Mouse (Mus musculus): ENCODE data around the gene Gsto2.

The Gsto2 gene

DNA sequence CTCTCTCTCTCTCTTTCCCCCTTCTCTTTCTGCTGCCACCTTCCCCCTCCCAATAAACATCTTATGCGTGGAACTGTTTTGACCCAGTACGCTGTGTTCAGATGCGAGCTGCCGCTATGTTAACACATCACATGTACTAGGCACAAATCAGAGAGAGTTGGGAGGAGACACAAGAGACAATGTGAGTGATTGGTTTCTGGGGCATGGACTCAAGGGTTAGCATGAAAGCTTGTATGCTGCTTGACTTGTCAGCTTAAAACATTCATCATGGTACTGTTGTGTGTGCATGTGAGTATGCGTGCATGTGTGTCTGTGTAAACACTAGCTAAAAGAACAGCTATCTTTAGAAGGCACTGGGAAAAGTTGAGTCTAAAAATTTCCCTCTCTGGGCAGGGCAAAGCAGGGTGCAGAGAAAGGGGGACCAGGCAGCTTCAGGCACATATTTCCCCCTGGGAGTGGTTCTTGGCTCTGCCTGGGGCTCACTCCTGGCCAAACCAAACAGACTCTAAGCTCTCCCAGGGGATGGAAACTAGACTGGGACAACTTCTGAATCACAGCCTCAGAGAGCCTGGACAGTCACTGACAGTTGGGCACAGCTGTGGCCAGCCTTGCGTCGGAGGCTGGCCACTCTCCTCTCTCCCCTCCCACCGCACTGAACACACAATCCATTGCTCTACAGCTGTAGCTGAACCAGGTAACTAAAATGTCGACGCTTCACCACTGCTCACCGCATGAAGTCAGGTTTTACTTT, 26.4 kb downstream of the Gsto2 start:
- no peak for DNase-seq (ENCODE audit: extremely low spot score)

DNA sequence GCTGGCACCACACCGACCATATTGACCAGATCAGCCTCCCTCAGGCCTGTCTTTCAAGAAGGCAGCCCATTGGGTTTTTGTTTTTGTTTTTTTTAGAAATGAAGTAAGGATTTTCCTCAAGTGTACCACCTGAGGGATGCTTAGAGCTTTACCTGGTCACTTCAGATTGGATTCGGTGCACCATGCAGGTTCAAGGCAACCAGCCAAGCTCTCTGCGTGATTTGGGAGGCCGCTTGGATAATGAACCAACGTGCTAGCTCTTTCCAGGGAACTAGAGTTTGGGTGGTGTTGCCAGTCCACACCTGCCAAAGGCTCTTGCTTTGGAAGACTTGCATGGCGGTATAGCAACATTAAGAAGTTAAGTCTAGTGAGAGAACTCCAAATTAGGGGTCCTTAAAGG, 27.8 kb downstream of the Gsto2 start:
- no peak for DNase-seq (ENCODE audit: extremely low spot score)

DNA sequence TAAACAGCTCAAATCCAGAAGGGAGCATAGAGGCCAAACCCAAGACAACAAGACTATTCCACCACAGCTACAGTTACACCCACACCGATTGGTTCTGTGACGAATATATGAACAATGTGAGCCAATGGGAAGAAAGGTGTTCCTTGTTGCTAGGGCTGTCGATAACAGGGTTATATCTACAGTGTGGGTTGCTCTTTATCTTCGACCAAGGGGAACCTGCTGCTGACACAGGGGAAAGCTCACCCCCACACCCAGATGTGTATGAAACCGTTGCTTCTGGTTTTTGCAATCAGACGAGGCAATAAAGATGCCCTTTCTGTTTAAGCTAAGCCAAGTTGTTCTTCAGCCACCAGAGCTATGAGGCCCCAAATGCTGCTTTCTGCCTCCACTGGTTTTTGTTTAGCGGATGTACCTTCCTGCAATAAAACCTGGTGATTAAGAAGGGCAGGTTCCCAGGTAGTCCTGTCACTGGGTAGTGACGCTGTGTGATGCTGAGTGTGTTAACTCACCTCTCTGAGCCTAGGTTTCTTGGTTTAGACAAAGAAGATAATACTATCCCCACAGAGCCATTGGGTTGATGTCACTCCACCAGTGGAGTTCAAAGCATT, 33.2 kb downstream of the Gsto2 start:
- DNase-seq (ENCODE audit: extremely low spot score) = no peak

DNA sequence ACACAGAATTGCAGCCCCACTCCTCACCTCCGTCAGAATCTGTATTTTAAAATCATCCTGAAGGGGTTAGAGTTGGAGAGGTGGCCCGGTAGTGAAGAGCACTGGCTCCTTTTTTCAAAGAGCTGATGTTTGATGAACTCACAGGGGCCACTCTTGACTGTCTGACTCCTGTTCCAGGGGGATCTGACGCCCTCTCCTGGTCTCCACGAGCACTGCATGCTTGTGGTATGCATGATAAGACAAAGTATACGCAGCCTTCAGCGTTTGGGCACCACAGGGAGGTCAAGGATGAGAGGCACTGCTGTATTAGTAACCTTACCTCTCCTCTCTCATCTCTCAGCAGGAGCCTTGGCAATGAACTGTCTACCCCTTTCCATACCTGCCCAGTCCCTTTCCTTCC, 34.7 kb downstream of the Gsto2 start:
- DNase-seq (ENCODE audit: extremely low spot score) = no peak

DNA sequence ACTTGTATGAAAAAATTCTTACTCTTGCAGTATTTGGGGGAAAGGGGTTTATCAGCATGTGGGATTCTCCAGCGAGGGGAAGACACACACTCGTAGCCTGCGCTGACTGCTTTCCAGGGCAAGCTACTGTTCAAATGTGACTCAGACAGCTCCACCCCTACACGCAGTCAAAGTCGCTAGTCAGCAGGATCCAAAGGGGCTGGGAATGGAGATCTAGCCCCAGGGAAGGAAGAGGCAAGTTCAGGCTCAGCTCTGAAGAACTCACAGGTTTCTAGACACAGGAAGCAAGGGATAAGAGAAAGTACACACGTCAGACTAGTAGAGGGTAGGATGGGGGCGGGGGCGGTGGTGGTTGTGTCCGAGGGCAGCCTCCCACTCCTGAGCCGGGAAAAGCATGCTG, 35.2 kb downstream of the Gsto2 start:
- no peak for DNase-seq (ENCODE audit: extremely low spot score)

DNA sequence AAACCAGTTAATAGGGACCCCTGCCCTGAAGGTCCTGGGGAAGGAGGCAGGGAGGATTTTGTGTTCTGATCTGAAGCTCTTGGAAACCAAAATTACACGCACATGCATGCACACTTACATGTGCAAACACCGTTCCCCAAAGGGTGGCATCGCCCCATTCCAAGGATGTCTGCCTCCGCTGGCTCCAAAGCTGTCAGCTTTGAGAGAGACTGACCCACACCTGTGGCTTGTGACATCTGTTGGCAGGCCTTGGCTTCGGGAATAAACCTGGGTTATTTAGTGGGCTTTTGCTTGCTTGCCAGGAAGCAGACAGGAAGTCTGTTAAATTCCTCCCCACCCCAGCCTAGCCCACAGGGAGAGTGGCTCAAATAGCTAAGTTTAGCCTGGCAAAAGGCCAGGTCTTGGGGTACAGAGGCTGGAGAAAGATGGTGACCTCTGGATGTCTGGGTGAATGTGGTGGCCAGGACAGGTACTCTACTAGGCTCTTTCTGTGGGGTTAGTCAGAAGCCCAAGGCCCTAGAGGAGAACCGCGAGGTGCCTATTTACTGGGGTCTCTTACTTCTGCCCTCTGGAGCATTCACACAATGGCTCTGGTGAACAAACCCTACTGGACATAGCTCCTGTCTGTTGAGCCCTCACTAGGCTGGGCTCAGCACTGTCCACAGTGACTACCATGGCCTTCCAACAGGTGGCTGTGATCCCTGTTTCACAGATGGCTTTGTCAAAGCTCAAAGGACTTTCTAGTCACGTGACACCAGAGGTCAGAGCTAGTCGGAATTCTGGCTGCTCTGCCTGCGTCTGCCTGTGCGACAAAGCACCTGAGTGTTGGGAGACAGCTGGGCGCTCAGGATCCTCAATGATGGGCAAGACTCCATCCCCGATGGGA, 37.2 kb downstream of the Gsto2 start:
- DNase-seq (ENCODE audit: extremely low spot score) = no peak

DNA sequence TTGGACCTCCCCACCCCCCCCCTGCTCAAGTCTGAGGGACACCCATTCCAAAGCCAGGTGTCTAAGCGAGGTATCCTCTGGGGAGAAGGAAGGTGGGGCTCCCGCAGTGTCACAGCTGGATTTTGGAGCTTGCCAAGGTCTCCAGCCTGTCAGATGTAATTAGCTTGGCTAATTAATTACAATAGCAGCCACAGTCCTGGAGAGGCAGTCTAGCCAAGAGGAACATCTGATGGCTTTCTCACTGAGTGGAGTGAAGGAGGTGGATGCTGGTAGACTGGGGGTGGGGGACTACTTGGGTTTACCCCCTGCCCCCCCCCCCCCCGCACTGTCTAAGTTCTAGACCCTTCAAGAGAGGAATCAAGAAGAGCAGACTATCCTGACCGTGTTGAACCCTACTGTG, 38.3 kb downstream of the Gsto2 start:
- DNase-seq (ENCODE audit: extremely low spot score) = no peak

DNA sequence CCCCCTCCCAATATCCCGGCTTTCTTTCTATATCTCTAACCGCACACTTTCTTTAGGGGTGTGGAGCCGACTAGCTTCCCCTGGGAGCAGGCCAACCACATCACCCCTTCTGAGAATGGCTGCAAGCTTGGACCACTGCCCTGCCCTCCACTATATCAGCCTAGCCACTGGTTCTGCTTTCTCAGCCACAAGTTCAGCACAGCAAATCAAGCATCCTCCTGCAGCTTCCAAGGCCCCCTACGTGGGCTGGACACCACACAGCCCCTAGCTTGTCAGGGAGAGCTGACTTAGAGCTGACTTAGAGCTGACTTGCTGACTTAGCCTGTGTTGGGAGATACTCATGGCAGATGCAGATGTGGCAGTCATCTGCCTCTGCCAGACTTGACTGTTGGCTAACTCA, 39.7 kb downstream of the Gsto2 start:
- no peak for DNase-seq (ENCODE audit: extremely low spot score)

DNA sequence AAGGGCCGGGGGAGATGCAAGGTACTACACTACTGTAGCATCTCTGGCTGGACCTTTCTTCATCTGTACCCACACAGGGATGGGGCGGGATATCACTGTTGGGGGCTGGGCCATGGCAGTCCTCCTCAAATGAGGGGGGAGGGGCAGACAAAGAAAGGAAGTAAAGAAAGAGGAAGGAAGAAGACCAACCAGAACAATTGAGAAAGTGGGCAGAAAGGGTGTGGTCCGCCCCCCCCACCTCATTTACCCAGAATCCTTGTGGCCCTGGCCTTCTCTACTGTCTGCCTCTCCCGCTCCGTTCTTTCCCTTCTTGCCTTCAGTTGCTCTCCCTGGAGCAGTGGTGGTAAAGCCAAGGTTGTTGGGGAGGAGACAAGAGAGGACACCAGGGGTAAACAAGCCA, 40.3 kb downstream of the Gsto2 start:
- DNase-seq (ENCODE audit: extremely low spot score) = no peak

DNA sequence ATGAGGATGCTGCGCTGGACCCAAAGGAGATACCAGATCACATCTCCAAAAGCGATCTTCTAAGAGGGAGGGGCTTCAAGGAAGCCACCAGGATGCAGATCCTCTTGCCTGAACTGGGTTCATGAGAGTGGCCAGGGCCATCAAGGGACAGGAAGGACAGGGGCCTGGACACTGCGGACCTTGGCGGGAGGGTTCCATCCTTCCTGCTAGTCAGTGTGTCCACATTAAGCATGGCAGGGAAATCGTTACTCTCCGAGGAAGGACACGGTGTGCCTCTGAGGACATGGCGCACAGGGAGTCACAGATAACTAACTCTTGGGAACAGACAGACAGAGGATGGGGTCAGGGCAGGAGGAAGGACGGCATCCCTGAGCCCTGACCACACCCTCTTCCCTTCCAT, 42.3 kb downstream of the Gsto2 start:
- no peak for DNase-seq (ENCODE audit: extremely low spot score)

DNA sequence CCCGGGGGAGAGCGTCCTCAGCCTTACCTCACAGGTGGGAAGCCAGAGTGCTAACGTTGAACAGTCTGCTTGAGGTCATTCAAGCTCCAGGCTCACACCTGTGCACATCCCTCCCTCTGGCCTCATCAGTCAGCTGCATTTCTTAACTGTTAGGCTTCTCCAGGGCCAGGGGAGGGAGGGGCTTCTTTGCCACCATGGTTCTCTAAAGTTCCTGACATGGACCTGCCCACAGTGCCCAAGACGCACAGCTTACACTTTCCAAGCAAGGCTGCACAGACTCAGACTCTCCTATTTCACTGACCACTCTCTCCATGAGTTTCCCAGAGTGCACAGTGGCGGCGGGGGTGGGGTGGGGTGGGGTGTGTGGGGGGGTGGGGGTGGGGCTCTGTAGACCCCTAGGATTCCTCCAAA, 43.6 kb downstream of the Gsto2 start:
- DNase-seq (ENCODE audit: extremely low spot score) = peak; percentile 19

DNA sequence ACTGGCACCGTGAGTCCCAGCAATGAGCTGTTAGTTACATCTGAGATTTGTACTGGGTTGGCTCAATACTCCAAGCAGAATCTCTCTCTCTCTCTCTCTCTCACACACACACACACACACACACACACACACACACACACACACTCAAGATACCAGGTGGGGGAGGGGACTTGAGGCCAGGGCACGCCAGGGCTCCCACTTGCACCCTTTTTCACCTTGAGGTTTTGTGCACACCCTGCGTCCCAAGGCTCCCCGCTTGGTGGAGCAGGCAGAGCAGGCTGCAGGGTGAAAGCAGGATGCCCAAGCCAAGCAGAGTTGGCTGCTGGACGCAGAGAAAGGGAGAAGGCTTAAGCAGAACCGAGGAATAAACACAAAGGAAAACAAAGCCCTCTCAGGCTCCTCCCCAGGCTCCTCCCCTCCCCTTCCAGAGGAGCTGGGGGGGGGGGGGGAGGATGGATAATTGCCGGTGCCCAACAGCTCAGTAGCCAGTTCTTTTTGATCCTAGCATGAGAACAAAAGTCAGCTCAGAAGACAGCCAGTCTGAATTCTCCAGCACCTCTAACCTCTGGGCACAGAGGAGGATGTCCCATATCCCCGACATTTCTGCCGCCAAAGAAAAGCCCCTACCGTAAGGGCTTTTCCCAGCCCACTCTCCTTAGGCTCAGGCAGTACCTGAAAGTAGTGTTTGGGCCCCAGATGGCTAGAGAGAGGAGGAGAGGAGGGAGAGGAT, 44.2 kb downstream of the Gsto2 start:
- DNase-seq (ENCODE audit: extremely low spot score) = peak; percentile 78

DNA sequence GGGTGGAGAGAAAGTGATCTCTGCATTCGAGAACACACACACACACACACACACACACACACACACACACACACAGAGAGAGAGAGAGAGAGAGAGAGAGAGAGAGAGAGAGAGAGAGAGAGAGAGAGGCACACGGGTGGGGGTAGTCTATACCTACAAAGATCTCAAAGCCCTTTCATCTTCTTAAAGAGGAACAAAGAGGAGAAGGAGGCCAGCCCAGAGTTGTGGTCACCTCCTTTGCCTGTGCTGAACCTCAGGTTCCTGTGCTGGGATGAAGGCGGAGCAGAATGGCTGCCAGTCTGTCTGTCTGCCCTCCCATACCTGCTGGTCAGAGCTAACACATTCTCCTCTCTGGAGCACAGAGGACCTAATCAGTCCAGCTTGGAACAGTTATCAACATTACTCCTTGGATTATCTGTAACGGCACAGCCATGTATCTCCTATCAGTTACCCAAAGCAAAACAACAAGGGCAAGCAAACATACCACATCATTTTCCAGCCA, 44.8 kb downstream of the Gsto2 start:
- no peak for DNase-seq (ENCODE audit: extremely low spot score)

DNA sequence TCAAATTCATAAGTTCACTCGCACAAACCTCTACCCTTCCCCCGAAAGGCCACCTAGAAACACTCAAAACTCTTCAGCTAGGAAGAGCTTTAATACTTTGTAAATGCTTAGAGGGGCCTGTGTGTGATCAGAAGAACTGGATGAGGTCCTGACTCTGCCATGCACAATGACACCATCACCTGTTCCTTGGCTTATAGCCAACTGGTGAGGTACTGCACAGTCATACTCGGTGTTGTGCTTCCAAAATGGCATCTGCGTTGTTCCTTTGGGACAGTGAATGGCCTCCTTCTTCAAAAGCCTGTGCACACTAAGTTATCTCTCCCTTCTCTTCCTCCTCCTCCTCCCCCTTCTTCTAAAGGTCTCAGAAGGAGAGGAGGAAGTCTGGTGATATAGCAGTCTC, 45.4 kb downstream of the Gsto2 start:
- no peak for DNase-seq (ENCODE audit: extremely low spot score)

DNA sequence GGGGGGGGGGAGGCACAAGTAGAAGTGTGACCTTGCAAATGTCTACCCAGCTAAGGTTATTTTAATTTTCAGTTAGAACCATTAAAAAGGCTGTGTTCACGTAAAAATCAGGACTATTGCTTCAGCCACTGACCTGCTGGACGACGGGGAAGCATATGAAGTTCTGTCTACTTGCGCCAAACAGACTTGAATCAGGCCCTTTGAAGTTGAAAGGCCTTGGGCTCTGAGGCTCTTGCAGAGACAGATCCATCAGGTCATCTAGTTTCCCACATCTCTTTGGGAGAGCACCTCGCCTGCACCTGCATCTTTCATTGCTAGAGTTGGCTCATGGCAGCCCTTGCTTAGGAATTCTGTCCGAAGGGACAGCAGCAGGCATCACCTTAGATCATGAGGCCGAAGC, 48.0 kb downstream of the Gsto2 start:
- DNase-seq (ENCODE audit: extremely low spot score) = no peak

DNA sequence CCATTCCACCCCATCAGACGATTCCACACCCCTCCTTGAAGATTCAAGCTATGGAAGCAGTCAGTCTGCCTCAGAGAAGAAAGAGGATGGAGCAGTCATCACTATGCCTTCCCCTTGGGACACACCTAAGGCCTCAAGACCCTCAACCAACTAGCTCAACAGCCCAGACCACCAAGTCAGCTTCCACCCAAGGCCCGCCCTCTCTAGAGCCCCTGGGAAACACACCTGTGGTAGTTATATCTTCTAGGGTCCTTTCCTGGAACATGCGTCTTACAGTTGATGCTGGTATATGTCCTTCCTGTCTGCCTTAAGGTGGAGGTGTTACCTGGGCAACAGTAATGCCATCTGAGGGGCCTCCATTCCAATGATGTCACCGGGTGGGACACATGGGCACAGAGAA, 48.9 kb downstream of the Gsto2 start:
- no peak for DNase-seq (ENCODE audit: extremely low spot score)

DNA sequence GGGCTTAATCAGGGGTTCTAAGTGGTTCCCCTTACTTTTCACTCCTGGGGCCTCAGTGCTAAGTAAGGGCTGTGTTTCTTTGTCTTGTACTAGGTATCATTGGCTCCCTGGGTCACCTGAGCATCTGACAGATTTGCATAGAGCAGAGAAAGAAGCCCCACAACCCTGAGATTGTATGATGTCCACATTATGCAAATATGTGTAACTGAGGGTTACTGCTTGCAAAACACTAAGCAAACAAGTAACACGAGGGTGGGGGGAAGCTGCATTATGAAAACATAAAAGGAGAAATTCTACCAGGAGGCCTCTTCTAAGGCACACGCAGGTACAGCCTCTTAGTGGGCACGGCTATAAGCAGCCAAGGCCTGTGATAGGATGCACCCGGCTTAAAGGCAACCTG, 49.9 kb downstream of the Gsto2 start:
- no peak for DNase-seq (ENCODE audit: extremely low spot score)

DNA sequence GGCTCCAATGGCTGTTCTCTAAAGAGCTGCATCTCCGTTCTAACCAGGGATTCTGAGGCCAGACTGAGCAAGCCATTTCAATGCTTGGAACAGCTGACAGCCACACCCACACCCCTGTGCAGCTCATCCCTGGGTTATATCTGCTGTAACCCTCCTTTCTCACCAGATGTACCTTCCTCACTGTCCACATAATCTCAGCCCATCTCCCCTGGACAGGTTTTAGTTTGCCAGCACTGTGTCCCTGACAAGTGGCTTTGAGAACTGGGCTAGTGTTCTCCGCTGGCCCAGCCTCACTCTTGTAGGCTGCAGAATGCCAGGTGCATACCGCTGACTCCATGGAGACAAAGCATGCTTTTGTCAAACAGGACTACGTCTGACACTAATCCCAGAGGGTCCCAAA, 52.1 kb downstream of the Gsto2 start:
- no peak for DNase-seq (ENCODE audit: extremely low spot score)

DNA sequence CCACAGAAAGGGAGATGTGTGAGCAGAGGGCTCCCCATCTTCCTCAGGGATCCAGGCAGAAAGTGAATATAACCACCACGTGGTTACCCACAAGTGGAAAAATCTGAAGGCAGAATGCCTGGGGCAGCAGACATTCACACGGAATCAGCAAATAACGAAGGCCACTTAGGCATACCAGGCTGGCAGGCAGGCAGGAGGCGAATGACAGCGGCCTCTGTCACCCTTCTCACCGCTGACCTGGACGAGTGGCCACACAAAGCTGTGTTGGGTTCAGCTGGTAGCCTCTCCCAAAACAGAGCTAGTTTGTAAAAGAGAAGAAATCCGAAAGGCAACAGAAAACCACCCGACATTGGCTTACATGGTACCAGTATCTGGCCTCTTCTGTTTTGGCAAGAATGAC, 52.7 kb downstream of the Gsto2 start:
- DNase-seq (ENCODE audit: extremely low spot score) = no peak

DNA sequence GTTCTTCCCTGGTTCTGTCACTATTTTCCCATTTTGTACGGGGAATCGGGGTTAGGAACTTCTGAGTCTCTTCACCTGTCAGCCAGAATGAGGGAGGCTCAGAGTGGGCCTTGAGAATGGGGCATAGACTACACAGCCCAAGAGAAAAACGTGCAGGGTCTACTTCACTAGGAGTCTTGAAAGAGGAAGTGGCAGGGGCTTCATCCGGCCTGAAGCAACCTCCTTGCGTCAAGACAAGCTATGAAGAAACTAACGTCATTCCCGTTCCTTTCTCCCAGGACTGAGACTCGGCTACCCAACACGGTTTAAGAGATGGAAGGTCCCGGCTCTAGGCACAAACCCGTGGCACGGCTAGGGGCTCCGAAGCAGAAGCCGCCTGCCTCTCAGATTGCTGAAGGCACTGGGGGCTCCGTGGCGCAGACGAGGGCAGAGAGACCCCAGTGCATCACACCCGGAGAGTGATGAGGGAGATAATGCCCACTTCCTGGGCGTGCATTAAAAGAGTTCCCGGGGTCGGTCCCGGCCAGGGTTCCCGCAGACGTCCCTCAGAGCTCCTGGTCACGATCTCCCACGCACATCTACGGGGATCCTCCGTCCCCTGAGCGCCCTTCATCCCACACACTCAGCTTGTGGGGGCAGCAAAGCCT, 53.2 kb downstream of the Gsto2 start:
- peak; percentile 60 for DNase-seq (ENCODE audit: extremely low spot score)
